Mouse (Mus musculus) MEL (cell line): ENCODE measurements at regions not wholly inside any gene's neighbourhood (a gene's known extent, or its start where the extent isn't known, plus 50 kb on each side); places are given as distances from the start of the nearest gene placed in this dataset.

Source experiments
- DNase-seq: peaks from one replicate; pipeline ENCODE4 v3.0.0; 2011; ENCODE audit warnings: low read depth, low spot score
- H3K27ac ChIP-seq: 2 replicates; pipeline ENCODE4 v1.5.1; 2012; ENCODE audit warnings: low read depth, mild to moderate bottlenecking, control low read depth, low read length, moderate library complexity; ENCODE audit not compliant: control insufficient read depth
- H3K27me3 ChIP-seq, 2 experiments: fragments of 150-350 bp in 1 of 2; sonication (generic) in 1 of 2; 2 replicates each; pipeline ENCODE4 v1.6.1; 2012; ENCODE audit warnings: low read length in 2 of 2, mild to moderate bottlenecking in 2 of 2, improper control_type of control experiment in 1 of 2, moderate library complexity in 1 of 2; ENCODE audit not compliant: insufficient read depth in 2 of 2, control insufficient read depth in 1 of 2
- H3K36me3 ChIP-seq, 2 experiments: 2 replicates each; pipeline ENCODE4 v1.6.1; 2012 to 2014; ENCODE audit warnings: low read length in 2 of 2, improper control_type of control experiment in 1 of 2, inconsistent platforms in 1 of 2, mild to moderate bottlenecking in 1 of 2; ENCODE audit not compliant: insufficient read depth in 2 of 2, control insufficient read depth in 1 of 2
- H3K4me1 ChIP-seq, 2 experiments: fragments of 150-350 bp in 1 of 2; sonication (generic) in 1 of 2; 2 replicates each; pipeline ENCODE4 v1.6.1; 2012; ENCODE audit warnings: low read length in 2 of 2, improper control_type of control experiment in 1 of 2, mild to moderate bottlenecking in 1 of 2; ENCODE audit not compliant: insufficient read depth in 2 of 2, control insufficient read depth in 1 of 2
- H3K4me3 ChIP-seq, 2 experiments: fragments of 150-350 bp in 1 of 2; sonication (generic) in 1 of 2; 2 replicates each; pipeline ENCODE4 v1.5.1; 2012; ENCODE audit warnings: low read depth in 2 of 2, low read length in 2 of 2, mild to moderate bottlenecking in 2 of 2, moderate library complexity in 2 of 2, control low read depth in 1 of 2, improper control_type of control experiment in 1 of 2; ENCODE audit not compliant: control insufficient read depth in 1 of 2, insufficient read depth in 1 of 2
- H3K79me2 ChIP-seq: 2 replicates; pipeline ENCODE4 v1.6.1; 2012; ENCODE audit warnings: mild to moderate bottlenecking, low read length, moderate library complexity; ENCODE audit not compliant: control insufficient read depth, poor library complexity, insufficient read depth
- H3K9ac ChIP-seq: 2 replicates; pipeline ENCODE4 v1.6.1; 2012; ENCODE audit warnings: low read depth, mild to moderate bottlenecking, control low read depth, low read length, moderate library complexity; ENCODE audit not compliant: control insufficient read depth, poor library complexity, severe bottlenecking
- H3K9me3 ChIP-seq: fragments of 150-350 bp; sonication (generic); replicated peaks from 2 replicates; pipeline ENCODE4 v1.6.1; 2012; ENCODE audit warnings: mild to moderate bottlenecking, low read length, improper control_type of control experiment, moderate library complexity; ENCODE audit not compliant: insufficient read depth
- BHLHE40 ChIP-seq: IDR thresholded peaks from 2 replicates; pipeline ENCODE4 v1.6.1; 2012; ENCODE audit warnings: low read depth, mild to moderate bottlenecking, inconsistent platforms, low read length, improper control_type of control experiment, borderline replicate concordance
- E2F4 ChIP-seq: IDR thresholded peaks from 2 replicates; pipeline ENCODE4 v1.6.1; 2011; ENCODE audit warnings: low read depth, low read length, improper control_type of control experiment, borderline replicate concordance
- ELF1 ChIP-seq: IDR thresholded peaks from 2 replicates; pipeline ENCODE4 v1.6.1; 2014; ENCODE audit warnings: low read depth, mild to moderate bottlenecking, inconsistent platforms, low read length, improper control_type of control experiment, moderate library complexity
- GATA1 ChIP-seq: IDR thresholded peaks from 2 replicates; pipeline ENCODE4 v1.6.1; 2011; ENCODE audit warnings: low read depth, low read length, improper control_type of control experiment
- HCFC1 ChIP-seq: IDR thresholded peaks from 2 replicates; pipeline ENCODE4 v1.6.1; 2012; ENCODE audit warnings: low read depth, mild to moderate bottlenecking, inconsistent platforms, low read length, improper control_type of control experiment, moderate library complexity
- MAX ChIP-seq: IDR thresholded peaks from 2 replicates; pipeline ENCODE4 v1.6.1; 2011; ENCODE audit warnings: low read length, improper control_type of control experiment
- MAZ ChIP-seq: IDR thresholded peaks from 2 replicates; pipeline ENCODE4 v1.6.1; 2012; ENCODE audit warnings: low read depth, mild to moderate bottlenecking, inconsistent platforms, low read length, improper control_type of control experiment
- MEF2A ChIP-seq: IDR thresholded peaks from 2 replicates; pipeline ENCODE4 v1.6.1; 2014; ENCODE audit warnings: low read depth, mild to moderate bottlenecking, inconsistent platforms, low read length, improper control_type of control experiment; ENCODE audit not compliant: poor library complexity, insufficient replicate concordance, severe bottlenecking; ENCODE audit errors: extremely low read depth
- NELFE ChIP-seq: IDR thresholded peaks from 2 replicates; pipeline ENCODE4 v1.6.1; 2011; ENCODE audit warnings: low read depth, low read length, improper control_type of control experiment
- NRF1 ChIP-seq: IDR thresholded peaks from 2 replicates; pipeline ENCODE4 v1.6.1; 2014; ENCODE audit warnings: low read depth, mild to moderate bottlenecking, inconsistent platforms, low read length, improper control_type of control experiment, moderate library complexity; ENCODE audit not compliant: poor library complexity, insufficient read depth, severe bottlenecking
- POLR2AphosphoS2 ChIP-seq: IDR thresholded peaks from 2 replicates; pipeline ENCODE4 v1.6.1; 2011; ENCODE audit warnings: low read length, improper control_type of control experiment
- SIN3A ChIP-seq: IDR thresholded peaks from 2 replicates; pipeline ENCODE4 v1.6.1; 2012; ENCODE audit warnings: low read length, improper control_type of control experiment, inconsistent platforms
- UBTF ChIP-seq: IDR thresholded peaks from 2 replicates; pipeline ENCODE4 v1.6.1; 2012; ENCODE audit warnings: low read depth, mild to moderate bottlenecking, inconsistent platforms, low read length, improper control_type of control experiment, moderate library complexity, borderline replicate concordance; ENCODE audit not compliant: insufficient read depth
- USF1 ChIP-seq: IDR thresholded peaks from 2 replicates; pipeline ENCODE4 v1.6.1; 2014; ENCODE audit warnings: low read depth, mild to moderate bottlenecking, inconsistent platforms, low read length, improper control_type of control experiment, moderate library complexity
- ZC3H11A ChIP-seq: IDR thresholded peaks from 2 replicates; pipeline ENCODE4 v1.6.1; 2012; ENCODE audit warnings: low read depth, mild to moderate bottlenecking, inconsistent platforms, low read length, improper control_type of control experiment
- ZKSCAN1 ChIP-seq: IDR thresholded peaks from 2 replicates; pipeline ENCODE4 v1.6.1; 2012; ENCODE audit warnings: low read depth, mild to moderate bottlenecking, inconsistent platforms, low read length, improper control_type of control experiment, moderate library complexity
- ZMIZ1 ChIP-seq: IDR thresholded peaks from 2 replicates; pipeline ENCODE4 v1.6.1; 2012; ENCODE audit warnings: low read depth, mild to moderate bottlenecking, inconsistent platforms, low read length, improper control_type of control experiment, moderate library complexity

DNA sequence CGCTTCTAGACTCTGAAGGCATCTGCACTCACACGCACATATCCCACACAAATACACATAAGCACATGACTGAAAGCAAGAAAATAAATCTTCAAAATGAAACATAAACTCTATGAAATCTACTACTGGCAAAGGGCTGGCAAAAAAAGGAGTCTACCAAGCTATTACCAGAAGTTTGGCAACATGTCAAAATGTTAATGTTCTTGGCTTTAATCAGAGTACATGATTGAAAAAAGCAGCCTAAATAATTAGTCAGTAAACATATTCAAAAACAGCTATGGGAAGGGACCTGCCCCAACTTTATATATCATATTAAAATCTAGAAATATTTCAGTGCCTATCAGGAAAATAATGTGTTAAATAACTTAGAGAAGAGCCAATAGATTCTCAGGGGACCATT is 405.8 kb downstream of the Basp1 start:
- no peaks in the 10 kb centered on the region for H3K79me2 ChIP-seq
- no peak overlapping the region for H3K9ac ChIP-seq
- H3K4me3 ChIP-seq: no peak overlapping the region
- H3K4me1 ChIP-seq: no peaks in the 10 kb centered on the region
- no peaks in the 10 kb centered on the region for H3K36me3 ChIP-seq
- TF ChIP-seq ZKSCAN1 (no peak), BHLHE40 (no peak), MEF2A (no peak), POLR2AphosphoS2 (no peak)
- no peak overlapping the region for H3K27ac ChIP-seq
- H3K27me3 ChIP-seq: no peaks in the 10 kb centered on the region
- H3K9me3 ChIP-seq: no peaks in the 10 kb centered on the region
- no peak for DNase-seq

- no peak for DNase-seq
These were observed 413.4 kb downstream of the Basp1 start for GRCm38 (mm10) chr15:25000171-25000570.

GRCm38 (mm10) chr15:24993325-24993673 is 420.3 kb downstream of the Basp1 start:
- Histone ChIP-seq H3K4me1 (no peaks in the 10 kb centered on the region), H3K79me2 (no peaks in the 10 kb centered on the region), H3K4me3 (no peak overlapping the region), H3K9ac (no peak overlapping the region), H3K9me3 (no peaks in the 10 kb centered on the region), H3K36me3 (no peaks in the 10 kb centered on the region), H3K27ac (no peak overlapping the region), H3K27me3 (no peaks in the 10 kb centered on the region)
- TF ChIP-seq NRF1 (no peak), ZMIZ1 (no peak), UBTF (no peak), SIN3A (no peak), E2F4 (no peak), ZC3H11A (no peak), ELF1 (no peak), USF1 (no peak), MAX (no peak), POLR2AphosphoS2 (no peak), HCFC1 (no peak)
- DNase-seq: no peak

More at GRCm38 (mm10) chr15:25000171-25000570, 413.4 kb downstream of the Basp1 start:
- Histone ChIP-seq H3K36me3 (no peaks in the 10 kb centered on the region), H3K79me2 (no peaks in the 10 kb centered on the region), H3K27me3 (no peaks in the 10 kb centered on the region), H3K4me3 (no peak overlapping the region), H3K27ac (no peak overlapping the region), H3K9me3 (no peaks in the 10 kb centered on the region), H3K4me1 (no peaks in the 10 kb centered on the region), H3K9ac (no peak overlapping the region)
- TF ChIP-seq SIN3A (no peak), NELFE (no peak), MAZ (no peak), HCFC1 (no peak), GATA1 (no peak)
